Mouse (Mus musculus) midbrain, postnatal 0 days (tissue): ENCODE data around the gene Cdk20. TPM values are rescaled to one million over a fixed set of nuclear protein-coding genes. Genes with fewer than 3 reads are reported as not detected.
"Not testable (repeated sequence)": the region's sequence is repeated elsewhere in the genome, so short reads cannot be mapped to it uniquely, and the experiment has no call there.

Source experiments
- ATAC-seq: fragments of 200-750 bp; cut with Nextera tagmentation; 2 replicates; pipeline ENCODE4 v1.8.0; 2017; ENCODE audit warnings: moderate number of reproducible peaks, mild to moderate bottlenecking, moderate TSS enrichment, moderate library complexity; ENCODE audit not compliant: low FRiP score
- DNase-seq: peaks from one replicate; pipeline ENCODE4 v3.0.0-alpha.2; 2015; ENCODE audit warnings: low spot score
- H3K27ac ChIP-seq: fragments of 300-500 bp; sonication (generic); 2 replicates; pipeline ENCODE4 v1.5.1; 2014; ENCODE audit warnings: low read depth, mild to moderate bottlenecking, low read length, mixed read lengths
- H3K27me3 ChIP-seq: fragments of 300-500 bp; sonication (generic); 2 replicates; pipeline ENCODE4 v1.6.1; 2014; ENCODE audit warnings: low read length, control low read depth, mixed read lengths; ENCODE audit not compliant: insufficient read depth
- H3K36me3 ChIP-seq: fragments of 300-500 bp; sonication (generic); 2 replicates; pipeline ENCODE4 v1.6.1; 2014; ENCODE audit warnings: low read length, control low read depth, mixed read lengths; ENCODE audit not compliant: insufficient read depth
- H3K4me1 ChIP-seq: fragments of 300-500 bp; sonication (generic); 2 replicates; pipeline ENCODE4 v1.6.1; 2014; ENCODE audit warnings: mild to moderate bottlenecking, control low read depth, antibody characterized with exemption, low read length, mixed read lengths; ENCODE audit not compliant: insufficient read depth
- H3K4me2 ChIP-seq: fragments of 300-500 bp; sonication (generic); 2 replicates; pipeline ENCODE4 v1.6.1; 2014; ENCODE audit warnings: low read depth, mild to moderate bottlenecking, low read length, mixed read lengths; ENCODE audit not compliant: poor library complexity, severe bottlenecking
- H3K4me3 ChIP-seq: fragments of 300-500 bp; sonication (generic); 2 replicates; pipeline ENCODE4 v1.5.1; 2014; ENCODE audit warnings: low read depth, mild to moderate bottlenecking, low read length, moderate library complexity
- H3K9ac ChIP-seq: fragments of 300-500 bp; sonication (generic); replicated peaks from 2 replicates; pipeline ENCODE4 v1.6.1; 2014; ENCODE audit warnings: mild to moderate bottlenecking, low read length, moderate library complexity, mixed read lengths; ENCODE audit not compliant: poor library complexity, severe bottlenecking
- H3K9me3 ChIP-seq: fragments of 300-500 bp; sonication (generic); 2 replicates; pipeline ENCODE4 v1.6.1; 2016; ENCODE audit warnings: low read length, control low read depth
- CTCF ChIP-seq: IDR thresholded peaks from 2 replicates; pipeline ENCODE4 v1.5.1; 2016; ENCODE audit warnings: antibody characterized with exemption, mild to moderate bottlenecking
- WGBS: fragments of 180-500 bp; shearing (Covaris S2); extraction: QIAGEN DNeasy Blood & Tissue Kit; methylation state at CpG from one replicate; pipeline ENCODE4 v1.1.7; 2014; 5-methylcytosine and 5-hydroxymethylcytosine counted together
- polyA plus RNA-seq: library from polyadenylated mRNA; unstranded; fragments of >200 nt; fragmentation: Nextera tagmentation; extraction: Ambion mirVana; gene quantifications from 2 replicates; pipeline ENCODE4 v1.2.1, GENCODE M21; 2015
- total RNA-seq: library from RNA; depleted of rRNA; stranded (reverse); fragments of >200 nt; gene quantifications from 2 replicates; pipeline ENCODE4 v1.2.3, GENCODE M21; 2014

The Cdk20 gene
- total and polyA plus RNA-seq, 2 experiments from 2014 or later = 25.5 to 30.0 TPM

DNA sequence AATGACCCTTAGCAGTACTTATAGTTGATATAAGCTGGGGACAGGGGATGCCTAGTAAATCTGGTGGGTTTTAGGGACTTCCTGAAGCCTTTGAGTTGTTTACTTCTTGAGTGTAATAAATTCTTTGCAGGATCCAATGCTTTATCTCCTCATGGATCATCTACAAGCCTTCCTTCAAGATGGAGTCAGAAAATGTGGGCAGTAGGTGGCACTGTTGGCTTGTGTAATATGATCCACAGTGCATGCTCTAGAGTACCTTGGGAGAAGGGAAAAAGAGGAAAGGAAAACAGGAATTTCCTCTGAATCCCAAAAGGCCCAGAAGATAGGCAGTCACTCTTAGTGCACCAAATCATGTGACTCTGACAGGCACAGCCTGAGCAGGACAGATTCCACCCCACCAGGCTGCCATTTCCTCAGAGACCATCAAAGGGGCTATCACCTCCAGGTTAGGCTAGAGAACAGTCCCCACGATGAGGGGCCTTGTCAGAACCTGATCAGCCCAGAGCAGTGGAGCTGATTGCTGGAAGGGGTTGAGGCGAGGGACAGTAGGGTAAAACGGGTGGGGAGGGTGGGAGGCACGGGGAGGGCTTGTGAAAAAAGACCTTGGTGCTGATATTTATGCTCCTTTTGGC lies 11.3 kb downstream of the Cdk20 start:
- TF ChIP-seq CTCF = peak; percentile 83

DNA sequence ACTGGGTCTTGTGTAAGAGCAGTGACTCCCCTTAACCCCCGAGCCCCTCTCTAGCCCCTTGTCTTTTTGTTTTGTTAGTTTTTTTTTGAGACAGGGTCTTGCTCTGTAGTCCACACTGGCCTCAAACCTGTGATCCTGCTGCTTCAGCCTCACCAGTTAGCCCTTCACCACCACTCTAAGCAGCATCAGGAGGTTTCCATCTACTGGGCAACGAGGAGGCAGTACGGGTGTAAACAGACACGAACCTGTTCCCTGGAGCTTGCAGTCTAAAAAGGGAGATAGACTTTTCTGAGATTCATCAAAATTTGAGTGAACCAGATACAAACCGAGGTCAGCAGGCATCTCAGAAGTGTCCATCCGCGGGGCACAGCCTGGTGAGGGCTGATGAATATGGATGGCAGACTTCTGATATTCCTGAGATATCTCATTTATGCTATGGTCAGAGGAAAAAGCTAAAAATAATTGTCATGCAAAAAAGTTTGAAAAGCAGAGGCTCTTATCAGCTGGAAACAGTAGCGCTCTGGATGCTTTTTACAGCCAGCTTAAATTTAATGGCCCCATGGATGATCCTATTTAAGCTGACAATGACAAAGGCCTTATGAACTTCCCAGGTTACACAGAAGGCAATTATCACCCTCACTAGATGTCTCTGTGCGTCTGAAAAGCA lies 13.3 kb downstream of the Cdk20 start:
- Histone ChIP-seq H3K4me3 (no peak overlapping the region), H3K27ac (no peak overlapping the region), H3K9ac (no peak overlapping the region), H3K9me3 (no peaks in the 10 kb centered on the region), H3K36me3 (no peaks in the 10 kb centered on the region), H3K4me1 (no peaks in the 10 kb centered on the region), H3K27me3 (no peaks in the 10 kb centered on the region), H3K4me2 (no peak overlapping the region)
- ATAC-seq (no peak), DNase-seq (no peak)
- WGBS = 60% methylated on average over 9 of the region's 9 CpGs
- TF ChIP-seq CTCF = no peak

More for the DNA sequence above, 11.3 kb downstream of the Cdk20 start:
- no peak overlapping the region for H3K4me3 ChIP-seq
- ATAC-seq (peak; percentile 80), DNase-seq (peak; percentile 88)
- H3K4me2 ChIP-seq = no peak overlapping the region
- no peak overlapping the region for H3K9ac ChIP-seq
- 46% methylated on average over 4 of the region's 4 CpGs for WGBS
- H3K36me3 ChIP-seq = peaks cover 6% of the 10 kb centered on the region; the same call in 1 of the 2 replicates
- H3K9me3 ChIP-seq = no peaks in the 10 kb centered on the region
- H3K27ac ChIP-seq = no peak overlapping the region
- no peaks in the 10 kb centered on the region for H3K27me3 ChIP-seq
- no peaks in the 10 kb centered on the region for H3K4me1 ChIP-seq

DNA sequence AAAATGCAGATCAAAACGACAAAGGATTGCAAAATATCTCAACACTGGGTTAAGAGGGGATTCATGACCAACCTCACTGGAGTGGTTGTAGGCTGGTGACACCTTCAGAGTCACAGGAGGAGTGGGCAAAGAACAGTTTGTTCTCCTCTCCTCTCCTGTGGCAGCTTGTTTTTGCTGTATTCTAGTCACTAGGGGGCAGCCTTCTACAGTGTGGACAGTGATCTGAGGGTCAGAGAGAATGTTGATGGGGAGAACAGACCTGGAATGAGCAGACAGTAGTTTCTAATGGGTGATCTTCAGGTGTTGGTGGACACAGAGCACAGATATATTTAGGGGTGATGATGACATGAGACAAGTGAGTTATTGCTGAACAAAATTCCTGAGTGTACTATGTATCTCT lies 15.8 kb downstream of the Cdk20 start:
- 3% methylated on average over 1 of the region's 1 CpGs for WGBS
- no peaks in the 10 kb centered on the region for H3K36me3 ChIP-seq
- no peaks in the 10 kb centered on the region for H3K4me1 ChIP-seq
- DNase-seq (peak; percentile 60), ATAC-seq (0 out of 2 replicates have a peak, but pooled peaks have one; percentile 51)
- no peak overlapping the region for H3K4me3 ChIP-seq
- no peaks in the 10 kb centered on the region for H3K27me3 ChIP-seq
- no peak overlapping the region for H3K4me2 ChIP-seq
- no peaks in the 10 kb centered on the region for H3K9me3 ChIP-seq
- H3K27ac ChIP-seq = no peak overlapping the region
- H3K9ac ChIP-seq = no peak overlapping the region
- peak; percentile 79 for TF ChIP-seq CTCF

DNA sequence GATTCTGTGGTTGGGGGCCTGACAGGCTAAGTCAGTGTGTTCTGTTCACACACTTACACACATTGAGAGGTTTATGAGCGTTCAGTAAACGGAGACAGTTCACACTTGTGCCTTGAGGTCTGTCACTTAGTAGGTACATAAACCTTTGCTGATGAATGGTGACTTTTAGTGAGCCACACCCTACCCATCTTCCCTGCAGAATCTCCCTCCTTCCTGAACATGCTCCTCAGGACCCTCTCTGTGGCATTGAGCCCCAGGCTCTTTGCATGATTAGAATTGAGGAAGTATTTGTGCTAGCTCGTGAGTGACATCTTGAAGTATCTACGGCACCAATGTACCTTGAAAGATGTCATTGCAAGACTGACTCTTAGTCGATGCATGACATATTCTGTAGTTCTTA lies 16.6 kb downstream of the Cdk20 start:
- H3K9ac ChIP-seq = no peak overlapping the region
- no peak overlapping the region for H3K27ac ChIP-seq
- WGBS = 87% methylated on average over 5 of the region's 5 CpGs
- H3K9me3 ChIP-seq = no peaks in the 10 kb centered on the region
- no peak overlapping the region for H3K4me3 ChIP-seq
- no peaks in the 10 kb centered on the region for H3K27me3 ChIP-seq
- no peaks in the 10 kb centered on the region for H3K36me3 ChIP-seq
- H3K4me1 ChIP-seq = no peaks in the 10 kb centered on the region
- ATAC-seq (no peak), DNase-seq (no peak)
- no peak for TF ChIP-seq CTCF
- no peak overlapping the region for H3K4me2 ChIP-seq

- TF ChIP-seq CTCF = no peak
- Histone ChIP-seq H3K4me3 (no peak overlapping the region), H3K4me1 (no peaks in the 10 kb centered on the region), H3K27ac (no peak overlapping the region), H3K9ac (no peak overlapping the region), H3K4me2 (no peak overlapping the region), H3K27me3 (no peaks in the 10 kb centered on the region), H3K9me3 (no peaks in the 10 kb centered on the region), H3K36me3 (no peaks in the 10 kb centered on the region)
- ATAC-seq (no peak), DNase-seq (no peak)
- 72% methylated on average over 7 of the region's 7 CpGs for WGBS
Observed at GRCm38 (mm10) chr13:64450001-64450794, 18.1 kb downstream of the Cdk20 start.

DNA sequence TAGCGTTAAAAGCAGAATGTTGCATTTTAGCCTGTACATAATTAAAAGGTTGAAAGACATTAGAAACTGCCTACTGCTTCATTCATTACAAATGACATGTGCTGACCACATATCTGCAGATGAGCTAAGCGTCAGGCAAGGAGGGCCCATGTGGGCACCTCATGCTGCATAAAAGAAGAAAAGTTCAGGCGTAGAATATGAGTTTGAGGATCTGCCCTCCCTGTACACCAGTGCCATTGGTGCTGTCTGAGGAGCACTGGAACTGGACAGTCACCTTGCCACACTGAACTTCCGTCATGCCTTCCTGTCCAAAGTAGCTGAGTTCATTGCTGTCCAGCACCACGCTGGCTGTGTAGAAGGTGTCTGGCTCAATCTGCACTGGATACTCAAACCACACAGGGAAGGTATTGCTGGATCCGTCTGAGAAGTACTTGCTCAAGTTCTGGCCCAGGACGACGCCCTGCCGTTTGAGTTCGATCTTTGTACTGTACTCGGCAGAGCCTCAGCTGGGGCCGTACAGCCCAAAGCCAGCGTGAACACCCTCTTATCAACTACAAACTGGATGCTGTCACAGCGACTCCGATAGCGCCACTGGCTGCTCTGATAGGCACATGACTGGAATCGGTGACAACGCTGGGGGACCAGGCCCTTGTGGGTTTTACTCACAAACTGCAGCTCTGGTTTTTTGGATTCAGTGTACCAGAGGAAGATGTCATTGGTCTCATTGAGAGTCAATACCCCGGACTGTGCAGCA lies 25.3 kb downstream of the Cdk20 start:
- 90% methylated on average over 19 of the region's 19 CpGs for WGBS
- H3K36me3 ChIP-seq = not testable (repeated sequence)

More for the DNA sequence above, 25.3 kb downstream of the Cdk20 start:
- H3K27ac ChIP-seq, H3K27me3 ChIP-seq, H3K4me1 ChIP-seq, DNase-seq, H3K9ac ChIP-seq, H3K9me3 ChIP-seq, H3K4me3 ChIP-seq, ATAC-seq, H3K4me2 ChIP-seq: not testable (repeated sequence)
